Mouse (Mus musculus) left cerebral cortex, postnatal 36 days (tissue): Measurements from ENCODE around the gene Cfi. TPM values are rescaled to one million over a fixed set of nuclear protein-coding genes. Genes with fewer than 3 reads are reported as not detected.

Experiments
- DNase-seq, 2 experiments: peaks; one replicate each; pipeline ENCODE4 v3.0.0; 2021 to 2022; ENCODE audit warnings: low spot score in 2 of 2, mixed read lengths in 1 of 2
- intact Hi-C: fragments of 180-260 bp; cut with DNase I; formaldehyde crosslinking; loops from one replicate; pipeline ENCODE4 v1.15.1; 2025
- total RNA-seq, 2 experiments: library from RNA; stranded (reverse); gene quantifications; 2 replicates each; pipeline ENCODE4 v1.2.3; 2021

Cfi gene
- total RNA-seq, 2 experiments from 2014 or later = not detected

DNA sequence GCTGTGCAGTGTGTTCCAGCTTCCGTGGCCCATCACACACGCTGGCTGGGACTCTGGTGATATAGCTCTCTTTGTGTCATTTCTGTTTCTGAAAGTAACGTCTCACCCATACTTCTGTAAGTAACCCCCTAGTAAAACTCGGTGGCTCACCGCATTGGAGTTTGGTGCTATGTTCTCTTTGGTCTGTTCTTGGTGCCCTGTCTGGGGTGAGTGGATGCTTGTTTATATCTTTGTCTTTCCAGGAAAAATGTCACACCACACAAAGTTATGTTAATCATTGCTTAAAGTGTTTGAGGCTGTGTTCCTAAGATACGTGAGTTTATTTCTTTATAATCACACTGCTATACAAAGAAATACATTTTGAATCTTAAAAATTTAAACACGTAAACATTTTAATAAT lies 11.2 kb downstream of the Cfi start:
- intact Hi-C loops = no loop called here
- no peak for DNase-seq

DNA sequence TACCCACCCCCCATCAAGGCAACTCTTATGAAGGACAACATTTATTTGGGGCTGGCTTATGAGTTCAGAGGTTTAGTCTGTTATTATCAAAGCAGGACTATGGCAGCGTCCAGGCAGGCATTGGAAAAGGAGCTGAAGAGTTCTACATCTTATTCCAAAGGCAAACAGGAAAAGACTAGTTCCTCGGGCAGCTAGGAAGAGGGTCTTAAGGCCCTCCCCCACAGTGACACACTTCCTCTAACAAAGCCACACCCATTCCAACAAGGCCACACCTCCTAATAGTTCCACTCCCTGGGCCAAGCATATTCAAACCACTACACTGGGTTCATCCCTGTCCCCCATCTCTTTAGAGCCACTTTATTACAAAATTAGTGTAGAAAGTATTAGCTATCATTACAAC lies 26.9 kb downstream of the Cfi start:
- no peak for DNase-seq
- intact Hi-C loops = no loop called here

DNA sequence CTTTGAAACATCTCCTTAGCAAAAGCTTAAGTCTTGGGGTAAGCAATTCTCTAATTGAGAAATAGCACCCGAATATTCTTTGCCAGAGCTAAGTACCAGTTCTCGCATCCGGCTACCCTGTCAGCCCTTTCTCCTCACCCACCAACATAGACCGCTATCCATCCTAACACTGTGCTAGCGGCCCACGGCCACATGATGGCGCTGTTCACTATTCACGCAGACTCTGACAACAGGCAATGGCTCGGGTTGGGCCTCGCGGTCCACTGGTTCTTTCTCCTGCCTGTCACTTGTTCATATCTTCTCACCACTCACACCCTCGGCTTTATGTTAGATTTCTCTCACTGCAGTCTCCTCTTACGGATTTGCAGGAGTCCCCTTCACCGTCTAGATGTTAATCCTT lies 28.0 kb downstream of the Cfi start:
- intact Hi-C loops = no loop called here
- DNase-seq = no peak

DNA sequence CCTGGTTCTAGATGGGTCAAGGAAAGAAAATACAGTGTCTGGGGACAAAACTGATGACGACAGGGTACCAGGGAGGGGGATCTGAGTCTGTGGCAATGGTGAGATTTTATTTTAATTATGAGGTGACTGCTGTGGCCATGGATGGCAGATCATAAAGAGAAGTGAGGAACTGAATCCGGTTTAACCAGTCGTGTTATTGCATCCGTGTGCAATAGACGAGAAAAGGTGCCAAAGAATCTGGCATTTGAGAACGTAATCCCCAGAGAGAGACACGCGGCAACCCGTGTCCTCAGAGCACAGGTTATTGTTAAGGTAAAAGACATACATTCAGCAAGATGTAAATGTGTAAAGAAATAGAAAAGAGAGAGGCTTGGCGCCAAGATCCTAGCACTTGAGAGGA lies 41.6 kb downstream of the Cfi start:
- DNase-seq = no peak
- intact Hi-C loops = no loop called here

DNA sequence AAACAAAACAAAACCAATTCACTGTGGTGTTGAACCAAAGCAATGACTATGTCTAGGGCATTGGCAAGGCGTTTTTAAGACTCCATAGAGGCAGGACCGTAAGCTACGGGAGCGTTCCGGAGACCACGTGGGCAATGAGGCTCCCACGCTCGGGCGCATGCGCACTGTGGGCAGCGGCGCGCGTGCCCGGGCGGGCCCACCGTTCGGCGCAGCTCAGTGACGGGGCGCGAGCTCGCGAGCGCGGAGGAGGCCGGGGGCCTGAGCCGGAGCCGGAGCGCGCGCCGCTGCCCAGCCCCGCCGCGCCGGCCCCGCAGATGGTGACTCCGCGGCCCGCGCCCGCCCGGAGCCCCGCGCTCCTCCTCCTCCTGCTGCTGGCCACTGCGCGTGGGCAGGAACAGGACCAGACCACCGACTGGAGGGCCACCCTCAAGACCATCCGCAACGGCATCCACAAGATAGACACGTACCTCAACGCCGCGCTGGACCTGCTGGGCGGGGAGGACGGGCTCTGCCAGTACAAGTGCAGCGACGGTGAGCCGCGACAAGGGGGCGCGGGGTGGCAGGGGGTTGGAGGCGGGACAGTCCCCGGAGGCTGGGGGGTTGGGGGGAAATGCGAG lies 42.8 kb downstream of the Cfi start, which contains the start of gene Pla2g12a:
Gene Pla2g12a (plus strand): TSS at position 202 of the 617 bp plus-strand sequence.
- intact Hi-C loops = loop anchor here (1.0 kb wide), 1 partner anchor 47 kb away; the partner anchor contains the start of gene Gar1
- peak; percentile 92 to 95 for DNase-seq

DNA sequence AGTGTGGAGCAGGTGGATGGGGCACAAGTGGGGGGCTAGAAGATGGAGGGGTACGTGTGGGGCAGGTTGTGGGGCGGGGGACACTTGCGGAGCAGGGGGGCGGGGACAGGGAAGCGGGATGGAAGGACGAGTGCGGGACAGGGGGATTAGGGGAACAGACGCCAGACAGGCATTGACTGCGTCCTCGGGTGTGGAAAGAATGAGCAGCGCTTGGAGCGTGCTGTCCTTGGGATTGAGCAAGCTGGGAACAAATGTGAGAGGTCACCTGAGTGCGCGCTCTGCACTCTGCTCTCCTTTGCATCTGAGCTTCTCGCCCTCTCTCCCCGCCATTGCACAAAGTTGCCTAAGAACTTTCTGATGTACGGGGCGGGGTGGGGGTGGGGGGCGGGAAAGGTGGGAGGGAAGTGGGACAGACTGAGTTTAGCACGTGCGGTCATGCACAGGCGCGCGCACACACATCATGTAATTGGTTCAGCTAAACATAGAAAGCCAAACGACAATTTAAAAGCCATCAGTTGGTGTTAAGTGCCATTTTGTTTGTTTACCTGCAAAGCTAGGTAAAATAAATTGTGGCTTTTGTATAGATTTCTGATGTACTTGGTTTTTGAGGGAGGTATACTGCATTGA lies 43.6 kb downstream of the Cfi start:
- no peak for DNase-seq
- intact Hi-C loops = no loop called here

DNA sequence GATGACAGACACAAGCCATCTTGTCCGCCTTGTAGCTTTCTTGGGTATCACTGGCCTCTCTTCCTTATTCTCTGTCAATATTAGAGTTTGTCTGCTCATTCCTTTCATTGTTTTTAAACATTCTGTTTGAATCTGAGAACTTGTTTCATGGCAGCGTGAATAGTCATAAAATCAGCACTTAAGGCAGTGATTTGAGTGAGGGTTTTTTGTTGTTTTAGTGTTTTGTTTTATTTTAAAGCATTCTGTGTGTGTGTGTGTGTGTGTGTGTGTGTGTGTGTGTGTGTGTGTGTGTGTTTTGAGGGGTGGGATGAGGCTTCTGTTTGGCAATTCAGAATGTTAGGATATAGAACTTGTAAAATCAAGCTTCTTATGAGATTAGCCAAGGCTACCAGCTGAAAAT lies 44.2 kb downstream of the Cfi start:
- no peak for DNase-seq
- intact Hi-C loops = no loop called here

DNA sequence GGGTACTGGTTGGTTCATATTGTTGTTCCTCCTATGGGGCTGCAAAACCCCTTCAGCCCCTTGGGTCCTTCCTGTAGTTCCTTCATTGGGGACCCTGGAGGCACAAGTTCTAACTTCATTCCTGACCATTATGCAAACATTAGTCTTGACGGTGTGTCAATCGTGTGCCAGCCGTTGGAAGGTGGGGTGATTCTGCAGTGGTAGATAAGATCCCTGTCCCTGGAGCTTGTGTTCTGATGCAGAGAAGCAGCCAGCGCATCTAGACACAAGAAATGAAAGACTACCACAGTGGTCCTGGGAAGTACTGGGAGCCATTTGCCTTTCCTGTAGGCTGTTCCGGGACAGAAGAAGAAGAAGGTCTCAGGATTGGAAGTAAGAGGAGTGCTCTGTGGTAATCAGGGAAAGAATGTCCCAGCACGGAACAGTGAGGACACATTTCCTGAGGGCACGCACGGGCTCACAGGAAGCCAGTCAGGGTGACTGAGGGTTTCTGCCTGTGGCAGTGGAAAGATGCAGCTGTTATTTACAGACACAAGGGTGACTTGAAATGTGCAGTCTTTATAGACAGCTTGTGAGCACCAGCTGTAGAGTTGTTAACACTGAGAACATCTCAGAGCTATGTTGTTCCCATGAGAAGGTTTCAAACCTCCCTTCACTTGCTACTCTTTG lies 45.4 kb downstream of the Cfi start:
- DNase-seq = no peak
- intact Hi-C loops = no loop called here

DNA sequence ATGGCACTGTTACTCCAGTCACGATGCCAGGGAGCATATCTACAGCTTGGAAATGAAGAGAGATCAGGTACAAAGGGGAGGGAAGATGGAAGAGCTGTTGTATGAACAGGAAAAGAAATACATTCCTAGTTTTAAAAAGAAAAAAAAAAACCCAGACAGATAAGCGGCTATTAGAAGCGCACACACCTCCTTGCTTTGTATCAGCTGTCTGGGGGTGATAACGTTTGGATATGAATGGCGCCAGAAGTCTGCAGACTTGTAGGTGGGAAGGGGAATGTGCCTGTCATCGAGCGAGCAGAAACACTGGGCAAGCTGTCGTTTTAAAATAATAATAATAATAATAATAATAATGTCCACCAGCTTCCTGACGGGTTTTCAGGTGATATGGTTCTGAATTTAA lies 49.9 kb downstream of the Cfi start:
- no peak for DNase-seq
- intact Hi-C loops = no loop called here

DNA sequence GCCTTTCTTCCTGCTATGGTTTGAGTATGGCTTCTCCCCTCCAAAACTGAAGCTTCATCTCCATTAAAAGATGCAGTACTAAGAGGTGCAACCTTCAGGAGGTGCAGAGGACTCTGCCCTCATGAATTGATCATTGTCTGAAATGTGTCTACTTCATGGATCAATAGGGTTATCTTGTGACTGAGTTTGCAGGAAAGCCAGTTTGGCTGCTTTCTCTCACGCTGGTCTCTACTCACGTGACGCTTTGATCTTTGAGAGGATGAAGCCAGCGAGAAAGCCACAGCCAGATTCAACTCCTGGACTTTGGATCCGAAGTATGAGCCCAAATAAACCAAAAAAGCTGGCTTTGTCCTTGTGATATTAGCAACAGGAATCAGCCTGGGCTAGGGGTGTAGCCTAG lies 50.7 kb downstream of the Cfi start:
- intact Hi-C loops = no loop called here
- DNase-seq = no peak

DNA sequence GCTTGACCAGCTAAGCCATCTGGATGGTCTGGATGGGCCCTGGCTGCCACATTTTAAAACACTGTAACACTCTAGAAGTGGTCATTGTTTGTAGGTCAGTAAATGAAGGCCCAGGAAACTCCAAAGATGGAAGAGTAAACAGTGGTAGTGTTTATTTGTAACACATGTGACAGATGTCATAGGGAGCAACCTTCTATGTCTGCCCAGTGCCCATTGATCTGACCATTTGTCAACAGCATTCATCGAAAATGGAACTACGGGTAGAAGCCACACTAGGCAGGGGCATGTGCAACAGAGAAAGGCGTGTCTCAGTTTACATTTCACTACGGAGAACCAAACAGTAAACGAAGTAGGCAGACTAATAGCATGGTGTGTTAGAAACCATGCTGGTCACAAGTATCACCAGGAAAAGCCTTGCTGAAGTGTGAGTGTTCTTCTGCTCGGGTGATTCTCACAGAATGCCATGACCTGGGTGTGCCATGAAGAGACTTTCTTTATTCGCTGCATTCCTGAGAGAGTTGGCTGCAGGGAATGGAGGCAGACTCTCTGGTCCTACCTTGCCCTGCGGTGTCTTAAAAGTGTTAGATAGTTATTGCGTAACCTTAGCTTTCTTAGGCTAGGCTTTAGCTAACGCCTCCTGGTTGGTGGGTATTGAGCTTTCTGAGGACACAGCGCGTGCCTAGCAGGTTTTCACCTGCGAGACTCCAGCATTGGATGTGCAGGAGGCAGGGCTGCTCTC lies 52.3 kb downstream of the Cfi start:
- intact Hi-C loops = no loop called here
- no peak for DNase-seq

DNA sequence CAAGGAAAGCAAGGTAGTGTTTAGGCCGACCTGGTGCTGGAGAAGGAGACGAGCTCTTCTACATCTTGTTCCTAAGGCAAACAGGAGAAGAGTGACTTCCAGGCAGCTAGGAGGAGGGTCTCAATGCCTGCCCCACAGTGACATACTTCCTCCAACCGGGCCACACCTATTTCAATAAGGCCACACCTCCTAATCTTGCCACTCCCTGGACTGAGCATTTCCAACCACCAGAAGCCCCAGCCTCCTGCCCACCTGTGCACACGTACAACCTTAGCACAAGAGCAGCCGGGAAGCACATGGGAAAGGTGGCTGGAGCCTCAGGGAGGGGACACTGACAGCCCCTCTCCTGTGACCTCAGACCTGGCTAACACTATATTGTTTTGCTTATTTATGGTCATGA lies 56.3 kb downstream of the Cfi start:
- no peak for DNase-seq
- intact Hi-C loops = no loop called here

DNA sequence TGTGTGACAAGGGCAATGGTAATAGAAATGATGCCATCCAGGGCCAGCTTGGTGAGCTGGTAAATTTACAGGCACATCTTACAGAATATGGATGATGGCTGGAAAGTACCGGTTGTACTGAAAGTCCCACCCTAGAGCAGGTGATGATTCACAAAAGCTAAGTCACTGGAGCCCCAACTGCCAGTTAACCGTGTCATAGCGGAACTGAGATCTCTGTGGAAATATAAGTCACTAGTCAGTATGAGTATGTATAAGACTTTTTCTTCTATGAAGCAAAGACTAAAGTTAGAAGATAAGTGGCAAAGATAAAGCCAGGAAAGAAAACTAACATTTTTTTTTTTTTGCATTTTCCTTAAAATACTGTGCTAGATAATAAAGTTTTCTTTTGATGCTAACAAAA lies 57.5 kb downstream of the Cfi start:
- intact Hi-C loops = no loop called here

DNA sequence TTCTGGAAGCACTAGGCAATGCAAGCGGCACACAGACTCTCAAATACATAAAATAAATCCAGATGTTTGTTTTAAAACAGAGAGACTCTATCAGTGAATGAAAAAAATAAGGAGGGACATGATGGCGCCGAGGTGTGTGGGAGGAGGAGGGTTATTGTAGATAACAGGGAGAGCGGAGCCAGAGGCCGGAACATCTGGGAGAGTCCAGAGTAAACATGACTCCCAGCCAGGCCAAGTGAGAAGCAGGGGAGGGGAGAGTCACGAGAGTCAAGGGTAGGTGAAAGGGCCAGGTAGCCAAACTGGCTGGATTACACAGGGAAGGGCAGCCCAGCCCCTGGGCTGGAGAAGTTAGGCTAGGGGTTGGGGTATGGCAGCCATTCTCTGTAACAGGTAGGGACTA lies 60.9 kb downstream of the Cfi start:
- no peak for DNase-seq
- intact Hi-C loops = no loop called here

More for the DNA sequence above, 57.5 kb downstream of the Cfi start:
- DNase-seq = no peak

DNA sequence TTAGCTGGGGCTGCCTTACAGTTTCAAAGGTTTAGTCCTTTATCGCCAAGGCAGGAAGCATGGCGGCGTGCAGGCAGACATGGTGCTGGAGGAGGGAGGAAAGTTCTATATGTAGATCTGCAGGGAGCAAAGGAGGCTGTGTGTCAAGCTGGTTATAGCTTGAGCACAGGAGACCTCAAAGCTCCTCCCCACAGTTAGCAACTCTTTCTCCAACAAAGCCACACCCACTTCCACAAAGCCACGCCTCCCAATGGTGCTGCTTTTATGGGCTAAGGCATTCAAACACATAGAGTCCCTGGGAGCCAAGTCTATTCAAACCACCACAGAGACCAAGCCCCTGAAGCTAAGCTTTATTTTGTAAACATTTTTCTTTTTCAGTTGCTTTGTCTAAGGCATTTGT lies 63.2 kb downstream of the Cfi start:
- intact Hi-C loops = no loop called here
- DNase-seq = no peak

DNA sequence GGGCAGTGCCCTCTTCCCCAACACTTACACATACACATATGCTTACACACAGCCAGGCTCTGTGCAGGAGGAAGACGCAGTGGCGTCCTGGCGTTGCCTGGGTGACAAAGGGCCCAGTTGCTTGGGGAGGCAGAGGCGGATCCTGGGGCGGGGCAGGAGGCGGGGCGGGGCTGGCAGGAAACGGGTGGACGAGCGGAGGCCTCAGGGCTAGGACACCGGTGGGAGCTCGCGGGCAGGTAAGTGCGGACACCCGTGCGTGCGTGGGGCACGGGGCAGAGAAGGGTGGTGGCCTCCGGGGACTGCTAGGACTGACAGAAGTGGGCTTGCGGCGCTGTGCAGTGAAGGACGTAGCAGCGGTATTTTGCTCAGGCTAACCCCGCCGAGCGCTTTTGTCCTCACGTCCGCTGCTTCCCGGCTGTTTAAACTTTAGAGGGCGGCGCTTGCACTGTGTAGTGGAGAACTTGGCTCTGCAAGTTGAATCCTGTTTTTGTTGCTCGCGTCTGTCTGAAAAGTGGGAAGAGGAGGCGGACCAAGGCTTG lies 65.7 kb downstream of the Cfi start, which contains the start of gene Casp6:
Gene Casp6 (plus strand): TSS at position 155 of the 539 bp plus-strand sequence.
- peak; percentile 48 to 54 for DNase-seq
- intact Hi-C loops = no loop called here

DNA sequence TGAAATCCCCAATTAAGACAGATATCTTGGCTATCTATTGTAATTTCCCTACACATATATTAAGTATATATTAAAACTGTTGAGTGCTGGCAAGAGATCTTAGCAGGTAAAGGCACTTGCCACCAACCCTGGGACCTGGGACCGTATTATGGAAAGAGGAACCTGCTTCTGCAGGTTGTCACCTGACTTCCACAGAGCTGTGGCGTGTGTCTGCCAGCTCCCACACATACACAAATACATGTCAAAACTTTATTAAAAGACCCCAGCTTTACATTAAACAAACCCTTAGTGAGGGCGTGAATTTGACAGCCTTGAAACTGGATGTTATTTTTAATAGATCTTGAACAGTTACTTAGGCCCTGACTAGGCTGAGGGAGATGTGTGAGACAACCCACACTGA lies 67.7 kb downstream of the Cfi start:
- intact Hi-C loops = no loop called here
- DNase-seq = no peak

DNA sequence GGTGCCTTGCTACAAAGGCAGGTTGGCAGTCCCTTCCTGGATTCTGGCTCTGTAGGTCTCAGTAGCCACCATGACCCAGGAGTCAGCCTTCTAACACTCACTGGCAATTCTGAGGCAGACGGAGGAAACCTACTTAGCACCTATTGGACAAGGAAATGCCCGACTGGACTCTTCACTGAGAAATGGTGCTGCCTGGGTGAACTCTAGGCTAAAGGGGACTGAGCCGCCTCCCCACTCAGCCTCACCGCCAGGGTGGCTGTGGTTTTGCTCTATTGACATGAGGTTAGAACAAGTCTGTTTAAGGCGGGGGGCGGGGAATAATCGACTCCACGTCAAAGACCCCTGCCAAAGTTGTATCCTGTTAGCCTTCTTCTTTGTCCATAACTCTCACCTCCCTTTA lies 68.2 kb downstream of the Cfi start:
- intact Hi-C loops = no loop called here

DNA sequence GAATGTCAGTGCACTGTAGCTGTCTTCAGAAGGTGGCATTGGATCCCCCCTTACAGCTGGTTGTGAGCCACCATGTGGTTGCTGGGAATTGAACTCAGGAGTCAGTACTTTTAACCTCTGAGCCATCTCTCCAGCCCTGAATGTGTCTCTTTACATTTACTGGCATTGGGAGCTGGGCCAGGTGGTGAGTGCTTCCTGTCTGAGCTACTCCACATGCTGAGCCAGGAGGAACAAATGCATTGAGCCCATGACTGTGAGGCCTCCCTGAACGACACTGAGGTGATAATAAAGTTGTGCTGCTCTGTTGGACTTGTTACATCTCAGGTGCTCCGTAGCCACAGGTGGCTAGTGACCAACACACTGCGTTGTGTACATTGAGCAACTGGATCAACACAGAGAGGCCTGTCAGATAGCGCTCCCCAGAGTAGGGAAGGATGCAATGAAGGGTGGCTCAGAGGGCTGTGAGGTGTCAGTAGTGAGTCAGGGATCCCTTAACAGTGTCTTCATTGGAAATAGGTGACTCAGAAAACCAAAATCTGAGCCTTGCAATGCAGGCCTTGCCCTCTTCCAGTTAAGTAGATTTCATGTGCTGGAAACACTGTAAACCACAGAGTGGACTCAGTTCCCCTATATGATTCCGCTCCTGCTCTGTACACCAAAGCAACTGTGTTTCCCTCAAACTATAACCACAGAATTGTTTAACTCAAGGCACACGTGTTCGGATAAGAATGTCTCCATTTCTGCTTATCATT lies 68.9 kb downstream of the Cfi start:
- no peak for DNase-seq
- intact Hi-C loops = no loop called here

More for the DNA sequence above, 68.2 kb downstream of the Cfi start:
- DNase-seq = no peak
